Mouse (Mus musculus) olfactory bulb, adult 2 months (tissue): ENCODE measurements around the gene Haghl.

Source experiments
- CTCF ChIP-seq: fragments of 200-500 bp; IDR thresholded peaks from 2 replicates; pipeline ENCODE4 v1.5.1; 2012; ENCODE audit warnings: low read depth, mild to moderate bottlenecking, low read length, moderate library complexity; ENCODE audit not compliant: insufficient read depth
- POLR2A ChIP-seq: fragments of 200-500 bp; IDR thresholded peaks from 2 replicates; pipeline ENCODE4 v1.6.1; 2012; ENCODE audit warnings: mild to moderate bottlenecking, low read depth, low read length, moderate library complexity; ENCODE audit not compliant: insufficient read depth

DNA sequence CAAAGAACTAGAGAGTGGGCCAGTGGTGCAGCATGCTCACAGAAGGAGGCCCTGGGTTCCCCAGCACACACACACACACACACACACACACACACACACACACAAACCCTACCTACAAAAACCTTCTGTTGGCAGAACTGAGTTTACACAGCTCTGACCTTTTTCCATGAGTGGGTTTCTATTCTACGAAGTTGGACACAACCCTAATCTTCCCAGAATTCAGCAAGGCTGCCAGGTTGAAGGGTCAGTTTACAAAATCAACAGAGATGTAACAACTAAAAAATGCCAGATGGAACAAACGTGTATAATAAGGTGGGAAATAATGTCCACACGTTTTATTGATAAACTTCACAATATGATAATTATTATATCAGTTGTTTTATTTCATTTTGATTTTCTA is 27.8 kb downstream of the Haghl start:
- no peak for TF ChIP-seq CTCF
- TF ChIP-seq POLR2A: no peak
